Mouse (Mus musculus) myocyte (in vitro differentiated cells): Measurements from ENCODE around the gene Nt5c.

Experiments
- E2F4 ChIP-seq: IDR thresholded peaks from one replicate; pipeline ENCODE4 v1.6.1; 2011; ENCODE audit warnings: mild to moderate bottlenecking, control low read depth, moderate library complexity; ENCODE audit not compliant: insufficient read depth
- MAX ChIP-seq: IDR thresholded peaks from one replicate; pipeline ENCODE4 v1.6.1; 2011; ENCODE audit warnings: low read depth, mild to moderate bottlenecking, control low read depth
- POLR2A ChIP-seq: IDR thresholded peaks from one replicate; pipeline ENCODE4 v1.6.1; 2011; ENCODE audit warnings: low read depth, mild to moderate bottlenecking, control low read depth, moderate library complexity; ENCODE audit not compliant: insufficient read length
- TCF12 ChIP-seq: IDR thresholded peaks from one replicate; pipeline ENCODE4 v1.6.1; 2011; ENCODE audit warnings: mild to moderate bottlenecking, control low read depth; ENCODE audit not compliant: poor library complexity, insufficient read depth, severe bottlenecking
- USF1 ChIP-seq: IDR thresholded peaks from one replicate; pipeline ENCODE4 v1.6.1; 2011; ENCODE audit warnings: low read depth, mild to moderate bottlenecking, control low read depth, moderate library complexity

DNA sequence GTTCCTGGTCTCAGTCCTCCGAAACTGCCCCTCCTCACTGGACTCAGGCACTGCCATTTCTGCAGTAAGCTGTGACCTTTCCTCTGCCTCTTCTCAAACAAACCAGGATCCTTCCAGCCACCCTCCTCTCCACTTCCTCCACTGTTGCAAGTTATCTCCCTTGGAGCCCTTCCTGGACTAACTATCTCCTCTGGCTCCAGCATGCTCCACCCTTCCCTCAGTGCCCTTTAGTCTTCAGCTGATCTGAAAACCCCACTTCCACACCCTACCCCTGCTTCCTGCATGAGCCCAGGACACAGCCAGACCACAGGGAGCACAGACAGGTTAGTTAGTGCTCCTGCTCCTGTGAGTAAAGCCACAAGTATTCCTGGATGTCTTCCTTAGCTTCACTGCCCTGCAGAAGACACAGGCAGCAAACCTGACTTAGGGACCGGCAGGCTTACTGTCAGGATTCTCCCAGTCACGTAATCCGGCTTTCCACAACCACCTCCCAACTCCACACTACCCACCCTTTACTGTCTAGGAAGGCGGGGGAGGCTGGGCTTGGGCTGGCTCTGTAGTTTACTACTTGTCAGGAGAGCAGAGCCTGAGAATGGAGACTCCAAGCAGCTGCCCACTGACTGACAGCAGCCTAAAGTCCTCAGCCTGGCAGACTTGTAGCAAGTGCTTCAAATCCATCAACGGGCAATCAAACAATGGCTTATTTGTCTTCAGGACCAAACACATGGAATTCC, 18.3 kb upstream of the Nt5c start:
- TF ChIP-seq POLR2A (no peak), USF1 (no peak), E2F4 (no peak), MAX (no peak), TCF12 (no peak)
